Mouse (Mus musculus): ENCODE measurements around the gene Sgms1.

DNA sequence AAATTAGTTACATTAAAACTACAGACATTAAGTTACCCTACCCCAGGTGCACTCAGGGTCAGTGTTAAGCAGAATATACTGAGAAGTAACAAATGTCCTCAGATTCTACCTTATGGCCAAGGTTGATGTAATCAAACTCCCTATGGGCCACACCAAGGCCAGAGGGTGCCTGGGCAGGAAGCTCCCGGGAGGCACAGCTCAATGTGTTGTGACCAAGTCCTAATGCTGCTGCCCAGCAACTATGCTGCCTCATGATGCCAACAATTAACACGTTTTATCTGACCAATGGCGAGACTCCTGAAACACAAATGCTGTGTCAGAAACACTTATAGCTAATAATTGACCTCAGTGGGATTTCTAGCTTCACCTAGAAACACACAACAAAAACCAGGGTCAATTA, 197.9 kb downstream of the Sgms1 start:
- no peak for TF ChIP-seq GATA1 (IDR thresholded peaks at IDR 0.05; ENCODE audit: borderline replicate concordance, low read length)
- TF ChIP-seq FLI1 (IDR thresholded peaks at IDR 0.05; ENCODE audit: low read length) = no peak
